Mouse (Mus musculus) cortical plate, adult 2 months (tissue): ENCODE data around the gene Fam178b.

ENCODE experiments used
- CTCF ChIP-seq: fragments of 200-500 bp; IDR thresholded peaks from 2 replicates; pipeline ENCODE4 v1.5.1; 2011; ENCODE audit warnings: mild to moderate bottlenecking, control low read depth, low read length; ENCODE audit not compliant: insufficient read depth; ENCODE audit errors: extremely low read depth
- POLR2A ChIP-seq: fragments of 200-500 bp; IDR thresholded peaks from 2 replicates; pipeline ENCODE4 v1.6.1; 2011; ENCODE audit warnings: mild to moderate bottlenecking, low read length, control low read depth; ENCODE audit not compliant: insufficient read depth; ENCODE audit errors: extremely low read depth

DNA sequence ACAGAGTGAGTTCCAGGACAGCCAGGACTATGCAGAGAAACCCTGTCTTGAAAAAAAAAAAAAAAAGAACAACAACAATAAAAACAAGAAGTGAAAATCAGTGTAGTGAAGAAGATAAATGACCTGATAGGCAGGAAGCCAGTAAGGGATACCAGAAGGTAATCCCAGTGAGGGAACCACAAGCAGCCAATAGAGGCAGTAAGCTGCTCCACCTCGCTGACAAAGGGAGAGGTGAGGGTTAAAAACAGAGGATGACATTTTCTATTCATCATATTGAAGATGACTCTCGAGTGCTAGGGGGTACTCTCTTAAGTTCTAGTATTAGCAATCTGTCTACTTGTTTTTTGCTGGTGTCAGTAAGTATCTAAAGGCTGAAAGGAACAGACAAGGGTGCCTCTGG lies 84.6 kb downstream of the Fam178b start:
- TF ChIP-seq POLR2A: no peak
- no peak for TF ChIP-seq CTCF
